Mouse (Mus musculus): ENCODE data around the gene Gm15114. TPM values are rescaled to one million over a fixed set of nuclear protein-coding genes. Genes with fewer than 3 reads are reported as not detected.

Gene Gm15114
- polyA plus RNA-seq (2015; fragmentation: Nextera tagmentation; extraction: Ambion mirVana), result not detected in 2 replicates

DNA sequence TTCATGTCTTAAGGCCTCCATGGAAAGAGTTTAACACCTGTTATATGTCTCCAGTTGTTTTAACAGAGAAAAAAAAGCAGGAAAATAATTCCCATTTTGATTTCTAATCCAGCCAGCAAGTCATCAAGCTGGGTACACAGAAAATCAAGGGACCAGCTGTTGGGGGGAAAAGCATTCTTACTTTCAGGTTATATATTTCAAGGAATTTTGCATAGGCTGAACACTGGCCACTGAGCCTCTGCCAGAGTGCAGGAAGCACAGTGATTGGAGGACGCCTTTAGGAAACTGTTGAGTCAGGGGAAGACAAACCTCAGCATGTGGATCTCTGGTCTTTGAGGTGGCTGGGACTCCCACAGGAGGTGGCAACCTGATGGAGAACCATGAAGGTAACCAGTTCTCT is at the start of gene Gm15114:
Gene Gm15114 (plus strand): TSS at position 301 of the 400 bp plus-strand sequence.

Other genes with a start within 250 kb of the Gm15114 start
- not detected in 2 replicates for gene Gm8334, start 126.2 kb downstream of the Gm15114 start, polyA plus RNA-seq (2015; fragmentation: Nextera tagmentation; extraction: Ambion mirVana)
- gene Gm15127, start 174.6 kb downstream of the Gm15114 start, polyA plus RNA-seq (2015; fragmentation: Nextera tagmentation; extraction: Ambion mirVana), result not detected in 2 replicates

Measured in adrenal gland, postnatal 0 days (tissue).